Mouse (Mus musculus) inflammation-experienced regulatory T-cells, adult 6 months (primary cell): ENCODE results near the gene Vmn1r225. TPM values are rescaled to one million over a fixed set of nuclear protein-coding genes. Genes with fewer than 3 reads are reported as not detected.
"Not testable (repeated sequence)": the region's sequence is repeated elsewhere in the genome, so short reads cannot be mapped to it uniquely, and the experiment has no call there.

Experiments
- ATAC-seq: one replicate; pipeline ENCODE4 v1.8.0; 2017
- polyA plus RNA-seq, 3 experiments: library from polyadenylated mRNA; unstranded; fragments of 100-300 nt; shearing (Covaris generic); gene quantifications; one replicate each; pipeline ENCODE4 v1.2.1; 2017

Vmn1r225 gene
- not detected for polyA plus RNA-seq

GRCm38 (mm10) chr17:20497858-20498257, at the start of gene Vmn1r225:
Gene Vmn1r225 (plus strand): TSS chr17:20498158.
- ATAC-seq, result no peak

- no peak for ATAC-seq
These were observed 24.6 kb upstream of the Vmn1r225 start for GRCm38 (mm10) chr17:20473311-20473710.

- ATAC-seq, result no peak
These were observed 16.7 kb upstream of the Vmn1r225 start, which contains the start of gene Vmn2r108 for GRCm38 (mm10) chr17:20481231-20481630. Gene Vmn2r108 (minus strand): TSS chr17:20481331.

GRCm38 (mm10) chr17:20508247-20508646, 10.3 kb downstream of the Vmn1r225 start:
- ATAC-seq, result not testable (repeated sequence)

Other genes starting within 250 kb of the Vmn1r225 start
- gene Vmn2r106, start 212.6 kb upstream of the Vmn1r225 start, polyA plus RNA-seq, result not detected
- gene Vmn2r107, start 152.9 kb upstream of the Vmn1r225 start, polyA plus RNA-seq, result not detected
- not detected for gene Vmn1r224, start 84.0 kb upstream of the Vmn1r225 start, polyA plus RNA-seq
- gene Vmn2r108, start 16.8 kb upstream of the Vmn1r225 start, polyA plus RNA-seq, result not detected
- not detected for gene Vmn2r109, start 66.6 kb downstream of the Vmn1r225 start, polyA plus RNA-seq
- gene Vmn2r110, start 98.3 kb downstream of the Vmn1r225 start, polyA plus RNA-seq, result not detected
- not detected for gene Fpr-rs3, start 126.7 kb downstream of the Vmn1r225 start, polyA plus RNA-seq
- not detected for gene Vmn1r226, start 184.7 kb downstream of the Vmn1r225 start, polyA plus RNA-seq
- not detected for gene Vmn1r227, start 231.7 kb downstream of the Vmn1r225 start, polyA plus RNA-seq